Mouse (Mus musculus): ENCODE data around the gene Ercc4. TPM values are rescaled to one million over a fixed set of nuclear protein-coding genes. Genes with fewer than 3 reads are reported as not detected.
A peak's percentile ranks its signal among the peaks of the same experiment; 100 is the strongest.

Gene Ercc4
- polyA plus RNA-seq, 1 experiment from 2014 or later: 15.2 TPM

GRCm38 (mm10) chr16:13173055-13173742, 63.7 kb downstream of the Ercc4 start:
- H3K27me3 ChIP-seq: no peaks in the 10 kb centered on the region
- H3K9ac ChIP-seq (replicated peaks): no peak overlapping the region
- ATAC-seq (ENCODE audit: insufficient number of reproducible peaks, insufficient read depth, low FRiP score, low TSS enrichment, low read depth): no peak
- H3K36me3 ChIP-seq: no peaks in the 10 kb centered on the region
- WGBS: 90% methylated on average over 5 of the region's 5 CpGs
- no peak overlapping the region for H3K27ac ChIP-seq
- no peak overlapping the region for H3K4me2 ChIP-seq
- H3K9me3 ChIP-seq: peaks cover 2% of the 10 kb centered on the region; the same call in 1 of the 2 replicates
- no peak overlapping the region for H3K4me3 ChIP-seq (replicated peaks)
- H3K4me1 ChIP-seq (replicated peaks): no peaks in the 10 kb centered on the region

DNA sequence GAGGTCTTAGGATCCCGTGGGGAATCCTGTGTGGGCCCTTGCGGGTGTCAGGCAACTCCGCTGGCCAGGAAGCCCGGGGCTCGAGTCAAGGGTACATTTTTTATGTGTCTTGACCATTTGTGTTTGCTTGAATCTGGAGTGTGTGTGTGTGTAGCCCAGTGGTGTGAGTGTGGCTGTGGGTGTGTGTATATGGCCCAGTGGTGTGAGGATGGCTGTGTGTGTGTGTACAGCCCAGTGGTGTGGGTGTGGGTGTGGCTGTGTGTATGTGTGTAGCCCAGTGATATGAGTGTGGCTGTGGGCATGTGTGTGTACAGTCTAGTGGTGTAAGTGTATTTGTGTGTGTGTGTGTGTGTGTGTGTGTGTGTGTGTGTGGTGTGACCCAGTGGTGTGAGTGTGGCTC, 73.0 kb downstream of the Ercc4 start:
- no peak; the same call in 1 of the 2 replicates for ATAC-seq (ENCODE audit: insufficient number of reproducible peaks, insufficient read depth, low FRiP score, low TSS enrichment, low read depth)
- H3K9ac ChIP-seq (replicated peaks): no peak overlapping the region
- no peak overlapping the region for H3K27ac ChIP-seq
- H3K4me2 ChIP-seq: no peak overlapping the region
- H3K9me3 ChIP-seq: no peaks in the 10 kb centered on the region
- 97% methylated on average over 5 of the region's 5 CpGs for WGBS
- H3K36me3 ChIP-seq: no peaks in the 10 kb centered on the region
- no peaks in the 10 kb centered on the region for H3K4me1 ChIP-seq (replicated peaks)
- no peaks in the 10 kb centered on the region for H3K27me3 ChIP-seq
- no peak overlapping the region for H3K4me3 ChIP-seq (replicated peaks)

- Histone ChIP-seq H3K27ac (no peak overlapping the region), H3K36me3 (no peaks in the 10 kb centered on the region), H3K4me1 (replicated peaks) (no peaks in the 10 kb centered on the region), H3K27me3 (no peaks in the 10 kb centered on the region), H3K4me2 (no peak overlapping the region), H3K9ac (replicated peaks) (no peak overlapping the region), H3K9me3 (no peaks in the 10 kb centered on the region), H3K4me3 (replicated peaks) (no peak overlapping the region)
- no peak for ATAC-seq (ENCODE audit: insufficient number of reproducible peaks, insufficient read depth, low FRiP score, low TSS enrichment, low read depth)
- WGBS: 75% methylated on average over 4 of the region's 4 CpGs
Measured at GRCm38 (mm10) chr16:13183182-13183742, 73.8 kb downstream of the Ercc4 start.

DNA sequence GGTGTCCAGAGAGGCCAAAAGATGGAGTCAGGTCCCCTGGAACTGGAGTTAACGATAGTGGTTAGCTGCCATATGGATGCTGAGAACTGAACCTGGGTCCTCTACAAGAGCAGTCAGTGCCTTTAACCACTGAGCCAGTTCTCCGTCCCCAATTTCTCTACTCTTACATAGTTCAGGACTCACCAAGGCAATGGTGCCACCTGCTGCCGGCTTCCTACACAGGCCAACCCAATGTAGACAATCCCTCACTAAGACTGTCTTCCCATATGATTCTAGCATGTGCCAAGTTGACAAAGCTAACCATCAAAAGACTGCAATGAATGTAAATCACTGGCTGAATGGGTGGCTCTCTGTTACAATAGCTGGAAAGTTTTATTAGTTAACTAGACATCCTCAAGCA, 74.9 kb downstream of the Ercc4 start:
- H3K9me3 ChIP-seq: no peaks in the 10 kb centered on the region
- 87% methylated on average over 3 of the region's 3 CpGs for WGBS
- no peak overlapping the region for H3K4me2 ChIP-seq
- H3K27ac ChIP-seq: no peak overlapping the region
- H3K4me3 ChIP-seq (replicated peaks): no peak overlapping the region
- H3K9ac ChIP-seq (replicated peaks): no peak overlapping the region
- H3K4me1 ChIP-seq (replicated peaks): 0 out of 2 replicates have a peak, but pooled peaks cover under 1% of the 10 kb centered on the region
- ATAC-seq (ENCODE audit: insufficient number of reproducible peaks, insufficient read depth, low FRiP score, low TSS enrichment, low read depth): no peak
- H3K27me3 ChIP-seq: no peaks in the 10 kb centered on the region
- no peaks in the 10 kb centered on the region for H3K36me3 ChIP-seq

DNA sequence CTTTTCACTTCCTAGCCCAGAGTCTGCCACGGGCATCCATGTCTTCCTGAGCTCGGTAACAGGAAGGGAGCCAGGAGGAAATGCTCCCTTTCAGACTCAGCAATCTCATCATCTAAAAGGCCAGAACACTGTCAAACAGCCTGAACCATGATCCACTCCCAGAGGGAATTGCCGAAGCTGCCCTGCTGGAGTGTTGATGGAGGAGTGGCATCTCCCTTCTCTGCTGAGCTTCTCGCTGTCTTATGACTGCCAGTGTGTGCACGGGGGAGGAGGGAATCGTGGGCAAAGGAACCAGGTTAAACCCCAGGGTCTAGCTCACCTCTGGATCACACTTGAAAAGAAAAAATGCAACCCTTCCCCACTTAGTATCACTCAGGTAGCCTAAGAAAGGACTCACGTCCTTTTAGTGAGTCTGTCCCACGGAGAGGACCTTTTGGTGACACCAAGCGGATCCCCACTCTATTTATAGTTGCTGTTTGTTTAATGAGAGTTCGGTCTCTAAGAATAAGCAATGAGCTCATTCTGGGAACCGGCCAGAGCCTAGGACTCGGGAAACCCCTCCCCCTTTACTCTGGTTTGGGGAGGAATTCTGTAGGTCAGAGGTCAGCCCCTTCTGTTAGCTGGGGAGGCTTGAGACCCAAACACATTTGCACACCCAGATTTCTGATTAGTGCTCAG, 80.1 kb downstream of the Ercc4 start:
- Histone ChIP-seq H3K4me3 (replicated peaks) (no peak overlapping the region), H3K9me3 (no peaks in the 10 kb centered on the region), H3K4me2 (no peak overlapping the region), H3K9ac (replicated peaks) (no peak overlapping the region), H3K4me1 (replicated peaks) (0 out of 2 replicates have a peak, but pooled peaks cover 4% of the 10 kb centered on the region), H3K27ac (peak overlapping the region; percentile 37; the same call in 1 of the 2 replicates), H3K36me3 (no peaks in the 10 kb centered on the region), H3K27me3 (no peaks in the 10 kb centered on the region)
- ATAC-seq (ENCODE audit: insufficient number of reproducible peaks, insufficient read depth, low FRiP score, low TSS enrichment, low read depth): no peak
- WGBS: 46% methylated on average over 12 of the region's 12 CpGs

DNA sequence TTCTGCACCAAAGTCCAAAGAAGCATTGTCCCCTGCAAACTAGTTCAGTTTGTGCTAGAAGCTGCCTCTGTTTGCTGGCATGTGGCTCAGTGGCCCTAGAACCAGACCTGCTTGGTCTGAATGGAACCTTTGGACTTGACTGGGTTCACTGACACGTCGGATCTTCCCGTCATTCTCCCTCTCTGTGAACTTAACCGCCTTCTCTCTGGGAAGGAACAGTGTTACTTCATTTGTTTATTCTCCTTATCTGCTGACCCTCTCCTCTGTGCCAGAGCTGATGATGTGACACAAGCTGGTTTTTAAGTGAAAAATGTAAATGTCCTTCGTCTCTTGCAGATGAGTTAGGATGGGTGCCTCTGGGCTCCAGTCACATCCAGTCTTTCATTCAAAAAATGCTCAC, 81.0 kb downstream of the Ercc4 start:
- no peak overlapping the region for H3K9ac ChIP-seq (replicated peaks)
- H3K4me3 ChIP-seq (replicated peaks): no peak overlapping the region
- no peaks in the 10 kb centered on the region for H3K36me3 ChIP-seq
- H3K27me3 ChIP-seq: no peaks in the 10 kb centered on the region
- H3K4me1 ChIP-seq (replicated peaks): 0 out of 2 replicates have a peak, but pooled peaks cover 4% of the 10 kb centered on the region
- no peak overlapping the region for H3K27ac ChIP-seq
- no peak overlapping the region for H3K4me2 ChIP-seq
- WGBS: 83% methylated on average over 5 of the region's 5 CpGs
- no peaks in the 10 kb centered on the region for H3K9me3 ChIP-seq
- ATAC-seq (ENCODE audit: insufficient number of reproducible peaks, insufficient read depth, low FRiP score, low TSS enrichment, low read depth): no peak

GRCm38 (mm10) chr16:13191166-13191565, 81.7 kb downstream of the Ercc4 start:
- H3K4me3 ChIP-seq (replicated peaks): no peak overlapping the region
- no peaks in the 10 kb centered on the region for H3K36me3 ChIP-seq
- no peak overlapping the region for H3K9ac ChIP-seq (replicated peaks)
- no peak overlapping the region for H3K27ac ChIP-seq
- H3K9me3 ChIP-seq: no peaks in the 10 kb centered on the region
- ATAC-seq (ENCODE audit: insufficient number of reproducible peaks, insufficient read depth, low FRiP score, low TSS enrichment, low read depth): no peak
- no peaks in the 10 kb centered on the region for H3K27me3 ChIP-seq
- 78% methylated on average over 4 of the region's 4 CpGs for WGBS
- no peak overlapping the region for H3K4me2 ChIP-seq
- 0 out of 2 replicates have a peak, but pooled peaks cover 4% of the 10 kb centered on the region for H3K4me1 ChIP-seq (replicated peaks)

DNA sequence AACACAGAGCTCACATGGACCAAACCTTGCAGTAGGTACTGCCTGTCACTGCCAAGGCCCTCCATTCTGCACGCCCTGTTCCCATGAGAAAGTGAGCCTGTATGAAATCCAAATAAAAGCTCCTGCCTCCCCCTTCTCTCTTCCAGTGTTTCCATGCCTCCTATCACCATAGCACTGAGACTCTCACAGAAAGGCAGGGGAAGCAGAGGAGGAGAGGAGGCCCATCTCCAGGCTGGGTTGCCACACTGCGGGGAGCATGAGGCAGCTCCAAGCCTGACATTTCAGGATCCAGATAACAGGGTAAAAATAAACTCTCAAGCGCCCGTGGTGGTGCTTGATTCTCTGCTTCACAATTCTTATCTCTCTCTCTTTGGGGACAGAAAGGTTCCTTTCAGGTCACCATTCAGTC, 84.2 kb downstream of the Ercc4 start:
- Histone ChIP-seq H3K27ac (no peak overlapping the region), H3K4me2 (no peak overlapping the region), H3K36me3 (no peaks in the 10 kb centered on the region), H3K9me3 (no peaks in the 10 kb centered on the region), H3K4me1 (replicated peaks) (0 out of 2 replicates have a peak, but pooled peaks cover 4% of the 10 kb centered on the region), H3K27me3 (no peaks in the 10 kb centered on the region; the same call in 1 of the 2 replicates), H3K9ac (replicated peaks) (no peak overlapping the region), H3K4me3 (replicated peaks) (no peak overlapping the region)
- ATAC-seq (ENCODE audit: insufficient number of reproducible peaks, insufficient read depth, low FRiP score, low TSS enrichment, low read depth): no peak
- WGBS: 87% methylated on average over 4 of the region's 4 CpGs

DNA sequence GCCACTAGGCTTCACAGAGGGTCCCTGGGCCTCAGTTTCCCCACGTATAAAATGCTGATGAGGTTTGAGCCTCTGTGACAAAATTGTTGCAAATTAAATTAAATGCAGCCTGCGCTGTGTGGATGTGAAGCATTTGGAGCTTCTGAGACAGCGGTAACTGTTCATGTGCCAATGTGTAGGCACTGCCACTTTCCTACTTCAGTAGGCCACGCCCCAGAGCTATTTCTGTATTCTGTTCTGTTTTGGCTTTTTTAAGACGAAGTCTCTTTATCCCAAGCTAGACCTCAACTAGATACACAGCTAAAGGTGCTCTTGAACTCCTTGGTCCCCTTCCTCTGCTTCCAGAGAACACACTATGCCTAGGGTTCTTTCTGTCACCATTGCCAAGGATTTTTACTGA, 85.4 kb downstream of the Ercc4 start:
- no peak overlapping the region for H3K4me2 ChIP-seq
- peaks cover 11% of the 10 kb centered on the region for H3K4me1 ChIP-seq (replicated peaks)
- WGBS: 87% methylated on average over 5 of the region's 5 CpGs
- H3K36me3 ChIP-seq: no peaks in the 10 kb centered on the region
- H3K27ac ChIP-seq: no peak overlapping the region
- no peaks in the 10 kb centered on the region for H3K9me3 ChIP-seq
- no peak overlapping the region for H3K9ac ChIP-seq (replicated peaks)
- ATAC-seq (ENCODE audit: insufficient number of reproducible peaks, insufficient read depth, low FRiP score, low TSS enrichment, low read depth): no peak
- no peaks in the 10 kb centered on the region; the same call in 1 of the 2 replicates for H3K27me3 ChIP-seq
- H3K4me3 ChIP-seq (replicated peaks): no peak overlapping the region

GRCm38 (mm10) chr16:13196626-13197025, 87.1 kb downstream of the Ercc4 start:
- WGBS: 73% methylated on average over 5 of the region's 5 CpGs
- Histone ChIP-seq H3K4me3 (replicated peaks) (no peak overlapping the region), H3K27ac (no peak overlapping the region), H3K4me1 (replicated peaks) (peaks cover 11% of the 10 kb centered on the region), H3K9ac (replicated peaks) (no peak overlapping the region), H3K4me2 (no peak overlapping the region), H3K36me3 (no peaks in the 10 kb centered on the region), H3K9me3 (no peaks in the 10 kb centered on the region), H3K27me3 (no peaks in the 10 kb centered on the region; the same call in 1 of the 2 replicates)
- no peak for ATAC-seq (ENCODE audit: insufficient number of reproducible peaks, insufficient read depth, low FRiP score, low TSS enrichment, low read depth)

- no peak for ATAC-seq (ENCODE audit: insufficient number of reproducible peaks, insufficient read depth, low FRiP score, low TSS enrichment, low read depth)
- no peak overlapping the region for H3K9ac ChIP-seq (replicated peaks)
- 69% methylated on average over 5 of the region's 5 CpGs for WGBS
- no peaks in the 10 kb centered on the region for H3K36me3 ChIP-seq
- H3K4me1 ChIP-seq (replicated peaks): peaks cover 11% of the 10 kb centered on the region
- H3K27me3 ChIP-seq: no peaks in the 10 kb centered on the region; the same call in 1 of the 2 replicates
- no peaks in the 10 kb centered on the region for H3K9me3 ChIP-seq
- no peak overlapping the region for H3K4me3 ChIP-seq (replicated peaks)
- H3K27ac ChIP-seq: no peak overlapping the region
- H3K4me2 ChIP-seq: no peak overlapping the region
Measured at GRCm38 (mm10) chr16:13197293-13197692, 87.8 kb downstream of the Ercc4 start.

All from limb, embryonic 12.5 days (tissue).